Mouse (Mus musculus) forebrain, embryonic 15.5 days (tissue): Measurements from ENCODE around the gene Llgl2. TPM values are rescaled to one million over a fixed set of nuclear protein-coding genes. Genes with fewer than 3 reads are reported as not detected.

Experiments used
- ATAC-seq: fragments of 200-750 bp; cut with Nextera tagmentation; replicated peaks from 2 replicates; pipeline ENCODE4 v1.8.0; 2017; ENCODE audit warnings: mild to moderate bottlenecking, moderate TSS enrichment, moderate library complexity
- H3K27ac ChIP-seq: fragments of 300-500 bp; sonication (generic); replicated peaks from 2 replicates; pipeline ENCODE4 v1.5.1; 2015; ENCODE audit warnings: mild to moderate bottlenecking, inconsistent platforms
- H3K27me3 ChIP-seq: fragments of 300-500 bp; sonication (generic); 2 replicates; pipeline ENCODE4 v1.6.1; 2015; ENCODE audit warnings: inconsistent platforms
- H3K36me3 ChIP-seq: fragments of 300-500 bp; sonication (generic); 2 replicates; pipeline ENCODE4 v1.6.1; 2015; ENCODE audit warnings: mild to moderate bottlenecking, inconsistent platforms
- H3K4me1 ChIP-seq: fragments of 300-500 bp; sonication (generic); 2 replicates; pipeline ENCODE4 v1.6.1; 2015; ENCODE audit warnings: inconsistent platforms
- H3K4me2 ChIP-seq: fragments of 300-500 bp; sonication (generic); replicated peaks from 2 replicates; pipeline ENCODE4 v1.6.1; 2015; ENCODE audit warnings: mild to moderate bottlenecking, inconsistent platforms
- H3K4me3 ChIP-seq: fragments of 300-500 bp; sonication (generic); 2 replicates; pipeline ENCODE4 v1.5.1; 2015; ENCODE audit warnings: mild to moderate bottlenecking, inconsistent platforms
- H3K9ac ChIP-seq: fragments of 300-500 bp; sonication (generic); replicated peaks from 2 replicates; pipeline ENCODE4 v1.6.1; 2015; ENCODE audit warnings: mild to moderate bottlenecking, inconsistent platforms
- H3K9me3 ChIP-seq: fragments of 300-500 bp; sonication (generic); 2 replicates; pipeline ENCODE4 v1.6.1; 2016; ENCODE audit warnings: inconsistent platforms
- WGBS: fragments of 180-500 bp; shearing (Covaris S2); methylation state at CpG from one replicate; pipeline ENCODE4 v1.1.7; 2015; ENCODE audit warnings: mixed read lengths; 5-methylcytosine and 5-hydroxymethylcytosine counted together
- microRNA-seq: library from miRNA; unstranded; fragments of <30 nt; microRNA quantifications from one replicate; pipeline ENCODE4, GENCODE M21; 2016
- polyA plus RNA-seq: library from polyadenylated mRNA; unstranded; fragments of >200 nt; fragmentation: Nextera tagmentation; extraction: Ambion mirVana; gene quantifications from 2 replicates; pipeline ENCODE4 v1.2.1, GENCODE M21; 2015

Gene Llgl2
- polyA plus RNA-seq, 1 experiment from 2014 or later = 1.0 TPM

GRCm38 (mm10) chr11:115903384-115904230 lies 79.8 kb downstream of the Llgl2 start:
- Histone ChIP-seq H3K4me2 (no peak overlapping the region), H3K36me3 (no peaks in the 10 kb centered on the region), H3K9ac (no peak overlapping the region), H3K9me3 (no peaks in the 10 kb centered on the region), H3K4me1 (0 out of 2 replicates have a peak, but pooled peaks cover 3% of the 10 kb centered on the region), H3K27me3 (no peaks in the 10 kb centered on the region), H3K4me3 (no peak overlapping the region), H3K27ac (no peak overlapping the region)
- WGBS = 82% methylated on average over 11 of the region's 11 CpGs
- no peak for ATAC-seq

DNA sequence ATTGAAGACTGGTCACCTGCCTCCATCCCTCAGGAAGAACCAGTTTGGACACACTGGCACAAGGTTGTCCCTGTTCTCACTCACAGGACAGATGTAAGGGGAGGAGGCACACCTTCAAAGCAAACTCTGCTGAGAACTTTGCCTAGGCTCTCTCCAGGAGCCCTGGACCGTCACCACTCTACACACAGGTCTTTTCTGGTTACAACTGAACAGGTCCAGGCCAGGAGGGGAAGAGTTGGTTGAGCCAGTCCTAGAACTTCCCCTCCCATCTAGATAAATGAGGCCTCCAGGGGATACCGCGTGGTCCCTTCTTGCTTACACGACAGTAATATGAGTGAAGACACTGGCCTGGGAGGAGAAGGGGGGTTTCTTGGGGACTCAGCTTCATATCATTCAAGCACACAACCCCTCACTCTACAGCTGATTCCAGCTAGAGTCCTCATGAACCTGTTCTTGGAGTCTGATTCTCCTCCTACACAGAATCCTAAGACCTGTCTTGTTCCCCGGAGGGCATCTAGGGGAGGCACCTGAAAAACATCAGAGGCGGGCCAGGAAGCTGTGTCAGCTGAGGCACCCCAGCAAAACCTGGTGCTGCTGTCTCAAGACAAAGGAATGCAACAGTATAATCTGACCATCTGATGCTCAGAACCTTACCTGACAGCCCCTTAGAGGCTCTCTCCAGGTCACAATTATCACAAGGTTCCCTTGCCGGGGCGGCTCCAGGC lies 80.5 kb downstream of the Llgl2 start:
- Histone ChIP-seq H3K4me1 (no peaks in the 10 kb centered on the region), H3K4me3 (no peak overlapping the region), H3K36me3 (no peaks in the 10 kb centered on the region), H3K9ac (no peak overlapping the region), H3K27me3 (no peaks in the 10 kb centered on the region), H3K27ac (no peak overlapping the region), H3K9me3 (no peaks in the 10 kb centered on the region), H3K4me2 (no peak overlapping the region)
- WGBS = 84% methylated on average over 8 of the region's 8 CpGs
- no peak for ATAC-seq

Small RNA genes within 50 kb of the gene (microRNA-seq; reads per million reads assigned to microRNA genes)
- gene Mir5621 = not detected

Other genes with a start within 250 kb of the Llgl2 start
- 70.3 and 73.6 TPM in 2 replicates for gene Mrps7, start 220.1 kb upstream of the Llgl2 start, polyA plus RNA-seq
- 28.1 and 28.2 TPM in 2 replicates for gene Gga3, start 220.0 kb upstream of the Llgl2 start, polyA plus RNA-seq
- gene Mif4gd, start 211.1 kb upstream of the Llgl2 start, polyA plus RNA-seq = 9.1 and 11.4 TPM in 2 replicates
- gene Slc25a19, start 195.8 kb upstream of the Llgl2 start, polyA plus RNA-seq = 55.3 and 56.1 TPM in 2 replicates
- 180 and 199 TPM in 2 replicates for gene Grb2, start 115.5 kb upstream of the Llgl2 start, polyA plus RNA-seq
- gene Tmem94, start 58.6 kb upstream of the Llgl2 start, polyA plus RNA-seq = 27.6 and 29.8 TPM in 2 replicates
- gene Caskin2, start 10.4 kb upstream of the Llgl2 start, polyA plus RNA-seq = 7.8 and 7.9 TPM in 2 replicates
- gene Tsen54, start 9.3 kb upstream of the Llgl2 start, polyA plus RNA-seq = 24.2 and 25.9 TPM in 2 replicates
- 0.17 TPM in 1 of 2 replicates, not detected in the other for gene Myo15b, start 34.4 kb downstream of the Llgl2 start, polyA plus RNA-seq
- gene Smim5, start 75.9 kb downstream of the Llgl2 start, polyA plus RNA-seq = 1.2 and 2.5 TPM in 2 replicates
- gene Smim6, start 88.0 kb downstream of the Llgl2 start, polyA plus RNA-seq = 0.94 and 1.1 TPM in 2 replicates
- gene Sap30bp, start 109.2 kb downstream of the Llgl2 start, polyA plus RNA-seq = 53.3 and 53.6 TPM in 2 replicates
- 24.6 and 29.2 TPM in 2 replicates for gene Recql5, start 109.4 kb downstream of the Llgl2 start, polyA plus RNA-seq
- 0.52 and 0.69 TPM in 2 replicates for gene Itgb4, start 150.7 kb downstream of the Llgl2 start, polyA plus RNA-seq
- gene Galk1, start 188.7 kb downstream of the Llgl2 start, polyA plus RNA-seq = 58.9 and 64.2 TPM in 2 replicates
- 2,534 and 2,591 TPM in 2 replicates for gene H3f3b, start 203.9 kb downstream of the Llgl2 start, polyA plus RNA-seq
- 40.4 and 40.8 TPM in 2 replicates for gene Unk, start 206.3 kb downstream of the Llgl2 start, polyA plus RNA-seq